Mouse (Mus musculus) hindbrain, embryonic 14.5 days (tissue): ENCODE data around the gene Olfr61. TPM values are rescaled to one million over a fixed set of nuclear protein-coding genes. Genes with fewer than 3 reads are reported as not detected.
"Not testable (repeated sequence)": the region's sequence is repeated elsewhere in the genome, so short reads cannot be mapped to it uniquely, and the experiment has no call there.

Experiments used
- ATAC-seq: fragments of 200-750 bp; cut with Nextera tagmentation; 2 replicates; pipeline ENCODE4 v1.8.0; 2017; ENCODE audit warnings: moderate number of reproducible peaks, mild to moderate bottlenecking, moderate TSS enrichment, moderate library complexity; ENCODE audit not compliant: low FRiP score
- DNase-seq: peaks from one replicate; pipeline ENCODE4 v3.0.0-alpha.2; 2015; ENCODE audit warnings: low spot score
- H3K27ac ChIP-seq: fragments of 300-500 bp; sonication (generic); 2 replicates; pipeline ENCODE4 v1.5.1; 2014; ENCODE audit warnings: mild to moderate bottlenecking, moderate library complexity
- H3K27me3 ChIP-seq: fragments of 300-500 bp; sonication (generic); 2 replicates; pipeline ENCODE4 v1.6.1; 2014; ENCODE audit warnings: mild to moderate bottlenecking, low read length, mixed read lengths; ENCODE audit not compliant: control insufficient read depth, insufficient read depth
- H3K36me3 ChIP-seq: fragments of 300-500 bp; sonication (generic); replicated peaks from 2 replicates; pipeline ENCODE4 v1.6.1; 2014; ENCODE audit not compliant: control insufficient read depth, insufficient read depth
- H3K4me1 ChIP-seq: fragments of 300-500 bp; sonication (generic); replicated peaks from 2 replicates; pipeline ENCODE4 v1.6.1; 2014; ENCODE audit warnings: antibody characterized with exemption, low read length, mixed read lengths; ENCODE audit not compliant: control insufficient read depth, insufficient read depth
- H3K4me2 ChIP-seq: fragments of 300-500 bp; sonication (generic); replicated peaks from 2 replicates; pipeline ENCODE4 v1.6.1; 2014; ENCODE audit warnings: mild to moderate bottlenecking, moderate library complexity
- H3K4me3 ChIP-seq: fragments of 300-500 bp; sonication (generic); replicated peaks from 2 replicates; pipeline ENCODE4 v1.5.1; 2014; ENCODE audit warnings: mild to moderate bottlenecking, low read length
- H3K9ac ChIP-seq: fragments of 300-500 bp; sonication (generic); 2 replicates; pipeline ENCODE4 v1.6.1; 2014
- H3K9me3 ChIP-seq: fragments of 300-500 bp; sonication (generic); 2 replicates; pipeline ENCODE4 v1.6.1; 2016; ENCODE audit warnings: low read length; ENCODE audit not compliant: control insufficient read depth
- WGBS: fragments of 180-500 bp; shearing (Covaris S2); extraction: QIAGEN DNeasy Blood & Tissue Kit; methylation state at CpG from one replicate; pipeline ENCODE4 v1.1.7; 2014; 5-methylcytosine and 5-hydroxymethylcytosine counted together
- polyA plus RNA-seq: library from polyadenylated mRNA; unstranded; fragments of >200 nt; fragmentation: Nextera tagmentation; extraction: Ambion mirVana; gene quantifications from 2 replicates; pipeline ENCODE4 v1.2.1, GENCODE M21; 2014

Gene Olfr61
- not detected in 2 replicates for polyA plus RNA-seq

- H3K9ac ChIP-seq, H3K27me3 ChIP-seq, DNase-seq, H3K4me1 ChIP-seq, H3K4me2 ChIP-seq, H3K36me3 ChIP-seq, H3K4me3 ChIP-seq, H3K9me3 ChIP-seq, H3K27ac ChIP-seq, ATAC-seq: not testable (repeated sequence)
- 84% methylated on average over 3 of the region's 3 CpGs for WGBS
Observed at GRCm38 (mm10) chr7:140628670-140629069, at the start of gene Olfr61. Gene Olfr61 (plus strand): TSS chr7:140628970.

GRCm38 (mm10) chr7:140600969-140601368 lies 27.8 kb upstream of the Olfr61 start, which contains the start of gene Olfr46:
Gene Olfr46 (plus strand): TSS chr7:140601269.
- not testable (repeated sequence) for H3K4me1 ChIP-seq, H3K27me3 ChIP-seq, ATAC-seq, H3K4me2 ChIP-seq, H3K4me3 ChIP-seq, H3K36me3 ChIP-seq, H3K9ac ChIP-seq, H3K9me3 ChIP-seq, DNase-seq, H3K27ac ChIP-seq
- WGBS, result 69% methylated on average over 2 of the region's 2 CpGs

- WGBS, result 88% methylated on average over 1 of the region's 1 CpGs
- Histone ChIP-seq H3K4me2 (no peak overlapping the region), H3K36me3 (no peaks in the 10 kb centered on the region), H3K9me3 (no peaks in the 10 kb centered on the region), H3K27me3 (no peaks in the 10 kb centered on the region), H3K4me3 (no peak overlapping the region), H3K9ac (no peak overlapping the region), H3K4me1 (no peaks in the 10 kb centered on the region), H3K27ac (no peak overlapping the region)
- ATAC-seq (no peak), DNase-seq (no peak)
Observed at GRCm38 (mm10) chr7:140630559-140630958, 1.8 kb downstream of the Olfr61 start.

GRCm38 (mm10) chr7:140646152-140646551 lies 17.4 kb downstream of the Olfr61 start, which contains the start of gene Olfr53:
Gene Olfr53 (plus strand): TSS chr7:140646452.
- DNase-seq (no peak), ATAC-seq (no peak)
- no peak within 1 kb of the TSS for H3K4me2 ChIP-seq
- H3K27me3 ChIP-seq, result no peaks in the 10 kb centered on the region
- H3K9ac ChIP-seq, result no peak within 1 kb of the TSS
- H3K4me3 ChIP-seq, result no peak within 1 kb of the TSS
- 87% methylated on average over 1 of the region's 1 CpGs for whole genome bisulfite sequencing
- no peak within 1 kb of the TSS for H3K27ac ChIP-seq
- H3K4me1 ChIP-seq, result no peaks in the 10 kb centered on the region
- H3K9me3 ChIP-seq, result no peaks in the 10 kb centered on the region
- H3K36me3 ChIP-seq, result no peaks in the 10 kb centered on the region

DNA sequence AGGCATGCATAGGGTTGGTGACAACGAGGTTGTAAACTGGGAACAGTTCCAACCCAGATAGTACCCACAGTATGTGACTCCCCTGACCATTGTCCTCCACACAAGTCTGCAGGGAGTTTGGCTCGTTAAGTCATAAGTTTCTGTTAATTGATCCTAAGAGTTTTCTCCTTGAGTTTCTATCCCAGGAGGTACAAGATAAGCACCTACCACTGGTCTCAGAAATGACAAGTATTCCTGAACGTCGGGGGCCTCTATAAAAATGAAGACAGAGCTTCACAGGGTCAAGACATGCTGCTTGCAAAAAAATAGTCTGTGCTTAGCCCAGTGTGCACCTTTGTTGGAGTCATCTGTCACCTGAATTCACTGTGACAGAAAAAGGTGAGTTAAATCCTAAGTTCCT lies 30.9 kb downstream of the Olfr61 start, which contains the start of gene Olfr539:
Olfr539 (plus strand) TSS at position 301 of the 400 bp plus-strand sequence.
- Histone ChIP-seq H3K9ac (no peak within 1 kb of the TSS), H3K36me3 (no peaks in the 10 kb centered on the region), H3K4me2 (no peak within 1 kb of the TSS), H3K4me3 (no peak within 1 kb of the TSS), H3K27ac (no peak within 1 kb of the TSS), H3K4me1 (no peaks in the 10 kb centered on the region), H3K9me3 (no peaks in the 10 kb centered on the region), H3K27me3 (no peaks in the 10 kb centered on the region)
- ATAC-seq, result no peak
- DNase-seq, result no peak
- WGBS, result 74% methylated on average over 4 of the region's 4 CpGs

DNA sequence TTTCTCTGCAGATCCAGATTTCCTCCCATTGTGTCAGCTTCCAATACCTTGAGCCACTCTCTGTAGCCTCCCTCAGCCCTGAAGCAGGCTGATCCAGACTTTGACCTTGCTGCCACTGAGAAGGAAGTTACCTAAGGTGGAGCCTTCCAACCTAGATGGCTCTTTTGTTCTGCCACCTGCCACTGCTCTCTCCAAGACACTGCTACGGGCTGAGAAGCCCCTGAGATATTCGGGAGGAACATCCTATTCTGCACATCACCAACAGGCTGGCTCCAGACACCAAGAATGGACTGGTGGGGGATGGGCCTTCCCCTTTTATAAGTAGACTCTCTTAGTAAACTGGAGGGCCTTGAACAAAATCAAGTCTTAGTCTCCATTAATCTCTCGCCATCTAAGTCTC lies 41.9 kb downstream of the Olfr61 start:
- 81% methylated on average over 3 of the region's 3 CpGs for WGBS
- not testable (repeated sequence) for H3K27me3 ChIP-seq, ATAC-seq, H3K4me3 ChIP-seq, H3K4me1 ChIP-seq, H3K36me3 ChIP-seq, H3K27ac ChIP-seq, H3K4me2 ChIP-seq, H3K9ac ChIP-seq, DNase-seq
- H3K9me3 ChIP-seq, result peaks cover 11% of the 10 kb centered on the region; the same call in 1 of the 2 replicates

DNA sequence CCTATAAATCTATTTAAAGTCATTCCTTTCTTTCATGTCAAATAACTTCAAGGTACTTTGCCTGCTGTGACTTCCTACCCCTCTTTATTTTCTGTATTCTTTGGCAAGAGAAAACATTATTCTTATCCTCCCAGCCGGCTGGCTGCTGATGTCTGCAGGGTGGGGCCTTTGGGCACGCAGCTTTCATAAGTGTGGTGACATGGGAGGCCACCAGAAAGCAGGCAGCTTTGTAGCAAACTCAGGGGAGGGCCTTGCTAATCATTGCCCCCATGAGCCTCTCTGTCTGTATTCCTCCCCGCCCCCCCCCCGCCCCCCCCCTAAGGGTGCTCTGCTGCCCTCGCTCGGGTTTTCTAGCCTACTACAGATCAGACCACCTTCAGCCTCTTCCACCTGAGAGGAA lies 47.1 kb downstream of the Olfr61 start:
- H3K27ac ChIP-seq, result no peak overlapping the region
- peaks cover 15% of the 10 kb centered on the region for H3K9me3 ChIP-seq
- no peaks in the 10 kb centered on the region for H3K36me3 ChIP-seq
- H3K4me3 ChIP-seq, result no peak overlapping the region
- DNase-seq (peak; percentile 23), ATAC-seq (no peak)
- H3K4me2 ChIP-seq, result peak overlapping the region; percentile 34
- 0 out of 2 replicates have a peak overlapping the region, but pooled peaks have one; percentile 24 for H3K9ac ChIP-seq
- H3K4me1 ChIP-seq, result no peaks in the 10 kb centered on the region
- 4% methylated on average over 6 of the region's 6 CpGs for WGBS
- no peaks in the 10 kb centered on the region for H3K27me3 ChIP-seq

DNA sequence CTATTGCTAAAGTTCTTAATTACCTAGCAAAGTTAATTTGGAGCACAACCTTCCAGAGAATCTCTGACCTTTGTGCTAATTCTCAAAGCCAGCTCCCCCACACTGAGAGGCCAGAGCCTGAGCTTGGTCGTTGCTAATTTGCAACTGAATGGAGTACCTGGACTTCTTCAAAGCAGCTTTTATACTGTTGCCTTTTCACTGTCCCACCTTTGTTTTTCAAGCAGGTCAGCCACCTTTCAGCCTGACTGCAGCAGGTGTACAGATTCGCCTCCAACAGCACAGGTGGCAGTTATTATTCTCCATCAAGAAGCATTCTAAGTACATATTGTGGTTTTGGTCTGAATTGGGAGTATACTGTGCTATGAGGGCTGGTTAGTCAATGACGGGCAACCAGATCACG lies 50.8 kb downstream of the Olfr61 start:
- not testable (repeated sequence) for H3K4me2 ChIP-seq, ATAC-seq, H3K4me1 ChIP-seq, H3K27me3 ChIP-seq, DNase-seq, H3K9me3 ChIP-seq, H3K9ac ChIP-seq, H3K27ac ChIP-seq, H3K36me3 ChIP-seq, H3K4me3 ChIP-seq
- 69% methylated on average over 4 of the region's 4 CpGs for WGBS

GRCm38 (mm10) chr7:140681651-140682050 lies 52.9 kb downstream of the Olfr61 start, which contains the start of gene Olfr45:
Gene Olfr45 (plus strand): TSS chr7:140681951.
- Histone ChIP-seq H3K27me3 (no peaks in the 10 kb centered on the region), H3K4me2 (no peak within 1 kb of the TSS), H3K9me3 (peaks cover 4% of the 10 kb centered on the region; the same call in 1 of the 2 replicates), H3K36me3 (no peaks in the 10 kb centered on the region), H3K27ac (no peak within 1 kb of the TSS), H3K4me3 (no peak within 1 kb of the TSS), H3K9ac (no peak within 1 kb of the TSS), H3K4me1 (no peaks in the 10 kb centered on the region)
- no peak for DNase-seq
- ATAC-seq, result no peak
- WGBS, result 92% methylated on average over 1 of the region's 1 CpGs
